Mouse (Mus musculus) liver, embryonic 13.5 days (tissue): Measurements from ENCODE around the gene Pcp4l1. TPM values are rescaled to one million over a fixed set of nuclear protein-coding genes. Genes with fewer than 3 reads are reported as not detected.

ENCODE experiments used
- ATAC-seq: fragments of 200-750 bp; cut with Nextera tagmentation; 2 replicates; pipeline ENCODE4 v1.8.0; 2017; ENCODE audit warnings: low read depth, mild to moderate bottlenecking, moderate number of reproducible peaks, moderate library complexity
- DNase-seq: peaks from one replicate; pipeline ENCODE4 v3.0.0; 2022
- H3K27ac ChIP-seq: fragments of 300-500 bp; sonication (generic); 2 replicates; pipeline ENCODE4 v1.5.1; 2015; ENCODE audit warnings: moderate library complexity, mild to moderate bottlenecking, inconsistent platforms
- H3K27me3 ChIP-seq: fragments of 300-500 bp; sonication (generic); 2 replicates; pipeline ENCODE4 v1.6.1; 2015; ENCODE audit warnings: mild to moderate bottlenecking, inconsistent platforms
- H3K36me3 ChIP-seq: fragments of 300-500 bp; sonication (generic); 2 replicates; pipeline ENCODE4 v1.6.1; 2015; ENCODE audit warnings: mild to moderate bottlenecking, inconsistent platforms
- H3K4me1 ChIP-seq: fragments of 300-500 bp; sonication (generic); replicated peaks from 2 replicates; pipeline ENCODE4 v1.6.1; 2015; ENCODE audit warnings: inconsistent platforms
- H3K4me2 ChIP-seq: fragments of 300-500 bp; sonication (generic); 2 replicates; pipeline ENCODE4 v1.6.1; 2015; ENCODE audit warnings: inconsistent platforms, mild to moderate bottlenecking, moderate library complexity
- H3K4me3 ChIP-seq: fragments of 300-500 bp; sonication (generic); replicated peaks from 2 replicates; pipeline ENCODE4 v1.5.1; 2015; ENCODE audit warnings: mild to moderate bottlenecking, inconsistent platforms
- H3K9ac ChIP-seq: fragments of 300-500 bp; sonication (generic); 2 replicates; pipeline ENCODE4 v1.6.1; 2015; ENCODE audit warnings: mild to moderate bottlenecking, inconsistent platforms
- H3K9me3 ChIP-seq: fragments of 300-500 bp; sonication (generic); replicated peaks from 2 replicates; pipeline ENCODE4 v1.6.1; 2016; ENCODE audit warnings: inconsistent platforms
- WGBS: fragments of 180-500 bp; shearing (Covaris S2); methylation state at CpG from one replicate; pipeline ENCODE4 v1.1.7; 2015; ENCODE audit not compliant: insufficient replicate concordance; 5-methylcytosine and 5-hydroxymethylcytosine counted together
- polyA plus RNA-seq: library from polyadenylated mRNA; unstranded; fragments of >200 nt; fragmentation: Nextera tagmentation; extraction: Ambion mirVana; gene quantifications from 2 replicates; pipeline ENCODE4 v1.2.1, GENCODE M21; 2015

Gene Pcp4l1
- polyA plus RNA-seq, 1 experiment from 2014 or later = 1.8 TPM

DNA sequence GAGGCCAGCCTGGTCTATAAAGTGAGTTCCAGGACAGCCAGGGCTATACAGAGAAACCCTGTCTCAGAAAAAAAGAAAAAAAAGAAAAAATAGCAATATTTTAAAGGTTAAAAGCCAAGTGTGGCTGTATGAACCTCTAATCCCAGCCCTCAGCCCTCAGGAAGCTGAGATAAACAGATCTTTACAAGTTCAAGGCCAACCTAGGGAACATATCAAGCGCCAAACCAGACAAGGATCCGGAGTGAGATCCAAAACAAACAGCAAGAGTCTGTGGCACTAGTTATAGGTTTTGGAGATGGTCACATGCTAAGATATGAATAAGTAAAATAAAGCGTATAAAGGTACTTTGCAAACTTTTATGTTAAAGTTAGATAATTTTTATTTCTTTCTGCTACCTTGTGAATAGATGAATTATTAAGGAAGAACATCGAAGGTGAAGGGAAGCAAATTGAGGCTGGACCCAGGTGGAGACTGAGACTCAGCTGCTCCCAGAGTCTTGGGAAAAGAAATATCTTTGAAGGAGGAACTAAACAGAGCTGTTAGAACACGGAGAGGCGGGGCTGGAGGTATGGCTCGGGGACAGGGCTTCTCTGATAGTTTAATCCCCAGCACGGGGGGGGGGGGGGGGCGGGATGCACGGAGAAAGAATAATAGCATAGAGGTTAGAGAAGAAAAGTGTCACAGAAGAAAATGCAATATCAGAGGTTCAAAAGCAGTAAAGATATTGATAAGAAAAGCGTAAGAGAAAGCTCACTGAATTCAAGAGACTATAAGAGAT lies 7.6 kb upstream of the Pcp4l1 start:
- no peak overlapping the region for H3K9ac ChIP-seq
- H3K9me3 ChIP-seq = no peaks in the 10 kb centered on the region
- DNase-seq = no peak
- H3K36me3 ChIP-seq = no peaks in the 10 kb centered on the region
- peaks cover 11% of the 10 kb centered on the region for H3K27me3 ChIP-seq
- H3K27ac ChIP-seq = peak overlapping the region; percentile 71
- H3K4me3 ChIP-seq = no peak overlapping the region
- no peak overlapping the region for H3K4me2 ChIP-seq
- peaks cover 7% of the 10 kb centered on the region; the same call in 1 of the 2 replicates for H3K4me1 ChIP-seq
- WGBS = 38% methylated on average over 11 of the region's 11 CpGs
- ATAC-seq = peak; percentile 38; the same call in 1 of the 2 replicates

DNA sequence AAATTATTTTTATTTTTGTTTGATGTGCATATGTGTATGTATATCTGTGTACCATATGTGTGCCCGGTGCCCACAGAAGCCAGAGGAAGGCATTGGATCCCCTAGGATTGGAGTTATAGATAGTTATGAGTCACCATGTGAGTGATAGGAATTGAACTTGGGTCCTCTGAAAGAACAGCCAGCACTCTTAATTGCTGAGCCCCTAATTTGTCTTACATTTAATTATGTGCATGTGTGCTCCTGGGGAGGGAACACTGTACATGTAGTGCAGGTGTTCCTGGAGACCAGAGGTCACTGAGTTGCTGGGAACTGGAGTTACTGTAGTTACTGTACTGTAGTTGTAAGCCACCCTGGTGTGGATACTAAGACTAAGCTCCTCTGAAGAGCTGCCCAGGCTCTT lies 4.7 kb upstream of the Pcp4l1 start:
- Histone ChIP-seq H3K27me3 (peaks cover 40% of the 10 kb centered on the region), H3K4me2 (no peak overlapping the region), H3K9ac (no peak overlapping the region), H3K9me3 (no peaks in the 10 kb centered on the region), H3K27ac (no peak overlapping the region), H3K4me1 (peaks cover 11% of the 10 kb centered on the region; the same call in 1 of the 2 replicates), H3K4me3 (no peak overlapping the region), H3K36me3 (no peaks in the 10 kb centered on the region)
- no peak for ATAC-seq
- no peak for DNase-seq
- WGBS = 64% methylated on average over 1 of the region's 1 CpGs

DNA sequence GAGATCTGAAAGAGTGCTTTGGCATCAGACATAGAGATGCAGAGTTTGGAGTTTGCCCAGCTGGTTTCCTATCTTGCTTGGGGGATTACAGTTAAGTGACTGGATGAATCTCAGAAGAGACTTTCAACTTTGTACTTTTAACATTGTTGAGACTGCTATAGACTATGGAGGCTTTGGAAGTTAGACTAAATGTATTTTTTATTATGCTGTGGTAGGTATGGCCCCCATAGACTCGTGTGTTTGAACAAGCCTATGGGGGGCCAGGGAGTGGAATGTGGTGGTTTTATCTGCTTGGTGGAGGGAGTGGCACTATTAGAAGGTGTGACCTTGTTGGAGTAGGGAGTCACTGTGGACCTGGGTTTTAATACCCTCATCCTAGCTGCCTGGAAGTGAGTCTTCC lies 3.5 kb upstream of the Pcp4l1 start:
- H3K27ac ChIP-seq = no peak overlapping the region
- H3K36me3 ChIP-seq = no peaks in the 10 kb centered on the region
- H3K4me3 ChIP-seq = no peak overlapping the region
- WGBS = 37% methylated on average over 1 of the region's 1 CpGs
- ATAC-seq (no peak), DNase-seq (no peak)
- 0 out of 2 replicates have a peak, but pooled peaks cover 7% of the 10 kb centered on the region for H3K4me1 ChIP-seq
- H3K9ac ChIP-seq = no peak overlapping the region
- no peaks in the 10 kb centered on the region for H3K9me3 ChIP-seq
- peaks cover 49% of the 10 kb centered on the region for H3K27me3 ChIP-seq
- no peak overlapping the region for H3K4me2 ChIP-seq

DNA sequence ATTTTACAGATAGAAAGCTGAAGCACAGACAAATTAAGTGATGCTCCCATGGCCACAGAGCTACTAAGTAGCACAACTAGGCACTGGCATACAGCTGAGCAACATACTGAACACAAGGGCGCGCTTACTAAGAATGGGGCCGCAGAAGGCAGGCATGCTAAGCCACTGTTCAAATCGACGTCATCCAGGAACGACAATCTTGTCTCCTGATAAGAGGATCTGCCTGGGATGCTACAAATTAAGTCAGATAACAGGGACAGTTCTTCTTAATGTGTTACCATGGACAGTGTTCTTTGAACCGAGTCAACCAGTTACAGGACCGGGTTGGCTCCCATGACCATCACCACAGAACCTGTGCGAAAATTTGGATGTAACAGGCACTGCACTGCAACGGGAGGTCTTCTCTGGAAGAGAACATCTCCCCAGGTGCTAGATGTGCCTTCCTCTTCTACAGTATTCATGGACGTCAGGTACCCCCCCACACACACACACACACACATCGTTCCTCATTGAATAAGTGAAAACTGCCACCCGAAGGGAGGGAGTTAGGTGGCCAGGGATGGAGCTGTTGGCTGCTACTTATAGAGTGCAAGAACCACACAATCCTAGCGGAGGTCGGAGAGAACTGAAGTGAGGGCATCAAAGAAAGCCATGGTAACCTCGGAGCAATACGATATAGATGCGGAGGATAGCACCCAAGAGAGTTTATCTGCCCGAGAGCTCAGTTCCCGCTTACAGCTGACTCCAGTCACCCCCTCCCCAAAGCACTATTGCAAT lies 834 bp downstream of the Pcp4l1 start:
- Histone ChIP-seq H3K27ac (no peak overlapping the region), H3K9me3 (no peaks in the 10 kb centered on the region), H3K4me3 (peak overlapping the region; percentile 55), H3K27me3 (peaks cover 89% of the 10 kb centered on the region), H3K36me3 (no peaks in the 10 kb centered on the region), H3K4me2 (peak overlapping the region; percentile 70), H3K9ac (no peak overlapping the region), H3K4me1 (peaks cover 7% of the 10 kb centered on the region; the same call in 1 of the 2 replicates)
- ATAC-seq (no peak), DNase-seq (no peak)
- WGBS = 10% methylated on average over 20 of the region's 20 CpGs

DNA sequence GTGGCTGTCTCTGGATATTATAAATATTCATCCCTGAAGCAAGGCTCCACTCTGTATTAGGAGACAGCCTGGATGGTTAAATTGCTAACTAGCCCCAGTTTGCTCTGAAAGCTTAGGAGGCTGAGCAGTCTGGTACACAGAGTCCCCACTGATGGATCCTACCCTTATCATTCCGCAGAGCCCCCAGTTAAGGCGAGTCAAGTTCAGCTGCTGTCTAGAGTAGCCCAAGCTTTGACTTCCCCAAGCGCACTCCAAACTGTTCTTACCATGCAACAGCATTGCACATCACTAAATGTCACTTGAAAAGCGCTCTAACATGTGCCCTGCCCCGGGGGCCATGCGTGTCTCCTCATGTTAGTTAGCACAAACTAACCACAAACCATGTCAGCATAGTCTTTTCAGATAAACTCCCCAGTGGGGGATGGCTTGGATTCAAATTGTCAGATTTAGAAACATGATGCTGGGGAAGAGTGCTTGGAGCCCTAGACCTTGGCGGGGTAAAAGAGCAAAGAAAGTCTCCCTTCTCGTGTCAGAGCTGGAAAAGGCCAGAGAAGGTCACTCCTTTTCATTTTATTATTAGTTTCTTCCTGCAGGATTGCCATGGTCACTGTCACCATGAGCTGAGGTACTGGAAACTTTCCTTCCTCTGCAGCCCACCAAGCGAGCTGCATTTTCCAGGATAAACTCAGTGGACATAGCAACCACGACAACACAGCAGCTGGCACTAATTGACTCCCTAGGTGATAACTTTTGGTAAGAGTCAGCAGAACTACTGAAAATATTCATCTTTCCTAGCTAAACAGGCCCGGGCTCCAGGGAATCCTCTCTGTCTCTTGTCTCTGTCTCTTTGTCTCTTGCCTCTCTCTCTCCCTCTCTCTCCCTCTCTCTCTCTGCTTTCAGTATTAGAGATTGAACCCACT lies 1.9 kb downstream of the Pcp4l1 start:
- H3K4me2 ChIP-seq = no peak overlapping the region
- no peaks in the 10 kb centered on the region for H3K9me3 ChIP-seq
- DNase-seq = no peak
- H3K27ac ChIP-seq = no peak overlapping the region
- peaks cover 86% of the 10 kb centered on the region for H3K27me3 ChIP-seq
- 25% methylated on average over 11 of the region's 11 CpGs for WGBS
- no peak overlapping the region for H3K4me3 ChIP-seq
- peaks cover 14% of the 10 kb centered on the region for H3K4me1 ChIP-seq
- H3K36me3 ChIP-seq = no peaks in the 10 kb centered on the region
- ATAC-seq = no peak
- no peak overlapping the region for H3K9ac ChIP-seq

DNA sequence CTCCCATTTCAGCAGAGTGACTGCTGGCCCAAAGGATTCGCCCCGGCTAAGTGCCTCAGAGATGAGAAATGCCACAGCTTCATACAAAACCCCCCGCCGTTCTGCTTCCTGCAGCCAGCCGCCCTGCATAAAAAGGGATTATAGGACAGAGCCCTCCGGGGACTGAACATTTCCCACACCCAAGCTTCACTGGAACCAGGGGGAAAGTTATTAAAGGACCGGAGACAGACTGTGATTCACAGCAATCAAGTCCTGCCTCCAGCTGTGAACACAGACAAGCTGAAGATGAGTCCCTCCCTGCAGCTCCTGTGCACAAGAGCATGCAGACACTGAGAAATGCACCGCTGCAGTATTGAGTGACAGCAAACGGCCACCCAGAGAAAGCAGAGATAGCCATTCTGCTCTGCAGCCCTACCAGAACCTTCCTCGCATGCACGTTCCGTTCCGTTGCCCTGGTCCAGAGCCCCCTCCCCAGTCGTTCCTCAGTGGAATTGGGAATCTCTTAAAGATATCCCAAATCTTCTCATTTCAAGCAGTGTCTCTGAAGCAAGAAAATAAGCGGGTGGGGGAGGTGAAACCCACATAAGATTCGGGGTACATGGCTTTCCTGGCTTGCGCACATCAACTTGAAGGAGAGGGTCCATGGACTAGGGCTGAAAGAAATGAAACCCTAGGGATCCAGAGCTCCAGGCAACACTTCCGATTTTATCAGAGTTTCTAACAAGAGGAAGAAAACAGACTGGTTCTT lies 2.8 kb downstream of the Pcp4l1 start:
- H3K9ac ChIP-seq = no peak overlapping the region
- DNase-seq = no peak
- H3K9me3 ChIP-seq = no peaks in the 10 kb centered on the region
- ATAC-seq = no peak
- peaks cover 18% of the 10 kb centered on the region for H3K4me1 ChIP-seq
- peaks cover 78% of the 10 kb centered on the region for H3K27me3 ChIP-seq
- H3K4me2 ChIP-seq = peak overlapping the region; percentile 25
- no peak overlapping the region for H3K27ac ChIP-seq
- H3K36me3 ChIP-seq = no peaks in the 10 kb centered on the region
- H3K4me3 ChIP-seq = no peak overlapping the region
- WGBS = 7% methylated on average over 18 of the region's 18 CpGs

DNA sequence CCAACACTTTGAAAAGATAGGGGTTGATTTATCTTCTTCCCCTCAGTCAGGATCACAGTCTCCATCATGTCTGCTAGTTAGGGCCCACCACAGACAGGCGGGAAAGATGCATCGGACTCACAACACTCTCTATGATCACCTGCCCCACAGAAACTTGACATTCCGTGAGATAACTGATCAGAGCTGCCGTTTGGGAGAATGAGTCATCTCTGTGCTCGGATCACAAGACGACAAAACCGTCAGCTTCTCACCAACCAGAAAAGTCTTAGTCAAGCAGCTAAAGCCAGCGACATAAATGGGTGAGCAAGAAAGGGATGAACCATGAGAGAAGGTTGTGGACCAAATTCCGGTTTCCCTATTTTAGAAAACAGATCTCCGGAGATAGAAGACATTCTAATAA lies 3.8 kb downstream of the Pcp4l1 start:
- peaks cover 71% of the 10 kb centered on the region for H3K27me3 ChIP-seq
- DNase-seq (no peak), ATAC-seq (no peak)
- H3K9ac ChIP-seq = no peak overlapping the region
- no peak overlapping the region for H3K27ac ChIP-seq
- no peak overlapping the region for H3K4me3 ChIP-seq
- H3K36me3 ChIP-seq = no peaks in the 10 kb centered on the region
- H3K4me1 ChIP-seq = peaks cover 18% of the 10 kb centered on the region
- WGBS = 38% methylated on average over 10 of the region's 10 CpGs
- H3K4me2 ChIP-seq = no peak overlapping the region
- no peaks in the 10 kb centered on the region for H3K9me3 ChIP-seq

DNA sequence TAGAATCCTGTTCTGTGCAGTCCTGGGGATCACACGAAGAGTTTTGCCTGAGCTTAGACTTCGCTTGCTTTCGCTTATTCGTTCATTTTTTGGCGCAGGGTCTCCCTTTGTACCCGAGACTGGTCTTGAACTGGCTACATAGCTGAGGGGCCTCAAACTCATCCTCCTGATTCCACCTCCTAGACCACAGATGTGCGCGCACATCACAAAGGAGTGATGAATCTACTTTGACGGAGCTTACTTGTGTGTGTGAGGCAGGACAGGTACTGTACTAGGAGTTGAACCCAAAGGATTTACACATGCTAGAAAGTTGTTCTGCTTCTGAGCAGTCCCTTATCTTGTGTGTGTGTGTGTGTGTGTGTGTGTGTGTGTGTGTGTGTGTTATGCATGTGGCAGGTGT lies 5.2 kb downstream of the Pcp4l1 start:
- peaks cover 56% of the 10 kb centered on the region for H3K27me3 ChIP-seq
- no peak for DNase-seq
- H3K27ac ChIP-seq = no peak overlapping the region
- no peak for ATAC-seq
- H3K4me3 ChIP-seq = no peak overlapping the region
- no peaks in the 10 kb centered on the region for H3K9me3 ChIP-seq
- H3K4me2 ChIP-seq = no peak overlapping the region
- H3K4me1 ChIP-seq = peaks cover 13% of the 10 kb centered on the region
- H3K36me3 ChIP-seq = no peaks in the 10 kb centered on the region
- no peak overlapping the region for H3K9ac ChIP-seq
- 84% methylated on average over 9 of the region's 9 CpGs for WGBS

GRCm38 (mm10) chr1:171189476-171190114 lies 6.5 kb downstream of the Pcp4l1 start:
- H3K27me3 ChIP-seq = peaks cover 48% of the 10 kb centered on the region
- no peaks in the 10 kb centered on the region for H3K36me3 ChIP-seq
- 59% methylated on average over 14 of the region's 14 CpGs for WGBS
- DNase-seq = no peak
- H3K27ac ChIP-seq = no peak overlapping the region
- no peak overlapping the region for H3K4me3 ChIP-seq
- no peak overlapping the region for H3K4me2 ChIP-seq
- no peaks in the 10 kb centered on the region for H3K9me3 ChIP-seq
- H3K9ac ChIP-seq = no peak overlapping the region
- no peak for ATAC-seq
- H3K4me1 ChIP-seq = peaks cover 10% of the 10 kb centered on the region

DNA sequence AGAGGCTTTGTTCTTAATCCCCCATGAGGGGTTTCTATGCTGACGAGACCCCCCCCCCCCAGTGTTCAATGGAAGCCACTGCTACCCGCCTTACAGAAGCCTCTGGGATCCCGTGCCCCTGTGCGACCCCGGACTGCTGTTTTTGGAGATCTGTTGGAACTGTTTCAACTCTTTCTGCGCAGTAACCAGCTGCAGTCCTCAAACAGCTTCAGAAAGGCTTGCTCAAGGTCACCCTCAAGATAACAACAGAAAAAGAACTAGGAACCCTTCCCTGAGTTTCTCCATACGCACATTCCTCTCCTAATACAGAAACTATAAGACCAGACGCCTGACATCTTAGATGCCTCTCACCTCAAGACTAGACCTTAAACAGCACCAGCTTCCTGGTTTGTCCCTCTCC lies 7.0 kb downstream of the Pcp4l1 start:
- 46% methylated on average over 8 of the region's 8 CpGs for WGBS
- Histone ChIP-seq H3K27me3 (peaks cover 42% of the 10 kb centered on the region), H3K9me3 (no peaks in the 10 kb centered on the region), H3K27ac (no peak overlapping the region), H3K4me1 (peaks cover 10% of the 10 kb centered on the region), H3K9ac (no peak overlapping the region), H3K4me2 (no peak overlapping the region), H3K36me3 (no peaks in the 10 kb centered on the region), H3K4me3 (no peak overlapping the region)
- no peak for ATAC-seq
- no peak for DNase-seq
